Mouse (Mus musculus): ENCODE measurements around the gene Erf. TPM values are rescaled to one million over a fixed set of nuclear protein-coding genes. Genes with fewer than 3 reads are reported as not detected.

Gene Erf
- polyA plus RNA-seq, 1 experiment from 2014 or later, result 10.3 TPM

- peak; percentile 57 for DNase-seq (ENCODE audit: low spot score)
- Histone ChIP-seq H3K9ac (replicated peaks; ENCODE audit: low read depth) (peak overlapping the region; percentile 48), H3K36me3 (ENCODE audit: insufficient read depth, low read length) (peaks cover 22% of the 10 kb centered on the region), H3K4me3 (ENCODE audit: low read depth, low read length) (peak overlapping the region; percentile 80), H3K27ac (ENCODE audit: low read length) (peak overlapping the region; percentile 96), H3K4me2 (replicated peaks; ENCODE audit: low read depth, low read length) (peak overlapping the region; percentile 91), H3K4me1 (ENCODE audit: insufficient read depth, low read depth, low read length) (peaks cover 33% of the 10 kb centered on the region; the same call in 1 of the 2 replicates), H3K9me3 (ENCODE audit: low read length) (no peaks in the 10 kb centered on the region), H3K27me3 (replicated peaks; ENCODE audit: insufficient read depth, low read length) (no peaks in the 10 kb centered on the region)
- whole genome bisulfite sequencing, result under 1% methylated on average over 26 of the region's 36 CpGs
- ATAC-seq, result no peak
- TF ChIP-seq CTCF (IDR thresholded peaks at IDR 0.05) (peak; percentile 46), EP300 (IDR thresholded peaks at IDR 0.05) (no peak)
These were observed 32.2 kb upstream of the Erf start for GRCm38 (mm10) chr7:25282731-25283211.

GRCm38 (mm10) chr7:25281734-25282601, 31.4 kb upstream of the Erf start:
- Histone ChIP-seq H3K4me1 (ENCODE audit: insufficient read depth, low read depth, low read length) (peaks cover 37% of the 10 kb centered on the region; the same call in 1 of the 2 replicates), H3K27ac (ENCODE audit: low read length) (peak overlapping the region; percentile 96), H3K4me3 (ENCODE audit: low read depth, low read length) (peak overlapping the region; percentile 80), H3K9ac (replicated peaks; ENCODE audit: low read depth) (peak overlapping the region; percentile 48), H3K36me3 (ENCODE audit: insufficient read depth, low read length) (peaks cover 15% of the 10 kb centered on the region), H3K4me2 (replicated peaks; ENCODE audit: low read depth, low read length) (peak overlapping the region; percentile 92), H3K27me3 (replicated peaks; ENCODE audit: insufficient read depth, low read length) (no peaks in the 10 kb centered on the region), H3K9me3 (ENCODE audit: low read length) (no peaks in the 10 kb centered on the region)
- ATAC-seq (peak; percentile 84), DNase-seq (ENCODE audit: low spot score) (peak; percentile 98)
- WGBS, result 1% methylated on average over 47 of the region's 108 CpGs
- TF ChIP-seq EP300 (IDR thresholded peaks at IDR 0.05) (no peak; the same call in 1 of the 2 replicates), CTCF (IDR thresholded peaks at IDR 0.05) (peak; percentile 2; the same call in 1 of the 2 replicates)

- H3K9me3 ChIP-seq (ENCODE audit: low read length), result no peaks in the 10 kb centered on the region
- H3K9ac ChIP-seq (replicated peaks; ENCODE audit: low read depth), result no peak overlapping the region
- DNase-seq (ENCODE audit: low spot score), result peak; percentile 74
- ATAC-seq, result no peak
- peak overlapping the region; percentile 80 for H3K4me3 ChIP-seq (ENCODE audit: low read depth, low read length)
- H3K36me3 ChIP-seq (ENCODE audit: insufficient read depth, low read length), result peaks cover 13% of the 10 kb centered on the region
- WGBS, result 11% methylated on average over 12 of the region's 12 CpGs
- peak overlapping the region; percentile 96 for H3K27ac ChIP-seq (ENCODE audit: low read length)
- peak; percentile 66 for TF ChIP-seq EP300 (IDR thresholded peaks at IDR 0.05)
- TF ChIP-seq CTCF (IDR thresholded peaks at IDR 0.05), result peak; percentile 14; the same call in 1 of the 2 replicates
- peaks cover 37% of the 10 kb centered on the region; the same call in 1 of the 2 replicates for H3K4me1 ChIP-seq (ENCODE audit: insufficient read depth, low read depth, low read length)
- no peaks in the 10 kb centered on the region for H3K27me3 ChIP-seq (replicated peaks; ENCODE audit: insufficient read depth, low read length)
- peak overlapping the region; percentile 92 for H3K4me2 ChIP-seq (replicated peaks; ENCODE audit: low read depth, low read length)
These were observed 30.7 kb upstream of the Erf start for GRCm38 (mm10) chr7:25281166-25281733.

- Histone ChIP-seq H3K9ac (replicated peaks; ENCODE audit: low read depth) (peak overlapping the region; percentile 51; the same call in 1 of the 2 replicates), H3K9me3 (ENCODE audit: low read length) (no peaks in the 10 kb centered on the region), H3K4me2 (replicated peaks; ENCODE audit: low read depth, low read length) (peak overlapping the region; percentile 92), H3K4me1 (ENCODE audit: insufficient read depth, low read depth, low read length) (peaks cover 42% of the 10 kb centered on the region), H3K4me3 (ENCODE audit: low read depth, low read length) (peak overlapping the region; percentile 63), H3K36me3 (ENCODE audit: insufficient read depth, low read length) (0 out of 2 replicates have a peak, but pooled peaks cover 2% of the 10 kb centered on the region), H3K27ac (ENCODE audit: low read length) (peak overlapping the region; percentile 96), H3K27me3 (replicated peaks; ENCODE audit: insufficient read depth, low read length) (no peaks in the 10 kb centered on the region)
- WGBS, result 0% methylated on average over 6 of the region's 6 CpGs
- DNase-seq (ENCODE audit: low spot score) (peak; percentile 93), ATAC-seq (peak; percentile 1)
- TF ChIP-seq CTCF (IDR thresholded peaks at IDR 0.05) (peak; percentile 5; the same call in 1 of the 2 replicates), EP300 (IDR thresholded peaks at IDR 0.05) (peak; percentile 96)
These were observed 29.6 kb upstream of the Erf start for GRCm38 (mm10) chr7:25279861-25280791.

- peak; percentile 30 for ATAC-seq
- WGBS, result under 1% methylated on average over 30 of the region's 49 CpGs
- no peaks in the 10 kb centered on the region for H3K9me3 ChIP-seq (ENCODE audit: low read length)
- peak; percentile 54 for TF ChIP-seq CTCF (IDR thresholded peaks at IDR 0.05)
- peak; percentile 64 for TF ChIP-seq EP300 (IDR thresholded peaks at IDR 0.05)
- H3K27me3 ChIP-seq (replicated peaks; ENCODE audit: insufficient read depth, low read length), result no peaks in the 10 kb centered on the region
- H3K36me3 ChIP-seq (ENCODE audit: insufficient read depth, low read length), result no peaks in the 10 kb centered on the region
- peak overlapping the region; percentile 51 for H3K9ac ChIP-seq (replicated peaks; ENCODE audit: low read depth)
- H3K4me1 ChIP-seq (ENCODE audit: insufficient read depth, low read depth, low read length), result peaks cover 42% of the 10 kb centered on the region
- peak; percentile 92 for DNase-seq (ENCODE audit: low spot score)
- H3K4me2 ChIP-seq (replicated peaks; ENCODE audit: low read depth, low read length), result peak overlapping the region; percentile 92
- H3K4me3 ChIP-seq (ENCODE audit: low read depth, low read length), result peak overlapping the region; percentile 63
- H3K27ac ChIP-seq (ENCODE audit: low read length), result peak overlapping the region; percentile 96
These were observed 28.7 kb upstream of the Erf start for GRCm38 (mm10) chr7:25279076-25279860.
